Mouse (Mus musculus) embryo, embryonic 10.5 days (tissue): ENCODE results near the gene Rps19.
"Not testable (repeated sequence)": the region's sequence is repeated elsewhere in the genome, so short reads cannot be mapped to it uniquely, and the experiment has no call there.

Experiments used
- DNase-seq: peaks from one replicate; pipeline ENCODE4 v3.0.0-alpha.2; 2015; ENCODE audit warnings: low spot score

Gene Rps19

GRCm38 (mm10) chr7:24883896-24884692 lies at the start of gene Rps19:
Gene Rps19, plus strand, starts transcription at chr7:24884371.
- peak; percentile 100 for DNase-seq

GRCm38 (mm10) chr7:24838732-24839409 lies 45.3 kb upstream of the Rps19 start:
- DNase-seq, result not testable (repeated sequence)

GRCm38 (mm10) chr7:24839410-24839808 lies 44.8 kb upstream of the Rps19 start:
- DNase-seq, result no peak

- no peak for DNase-seq
Observed at GRCm38 (mm10) chr7:24840331-24840730, 43.8 kb upstream of the Rps19 start.

- no peak for DNase-seq
Observed at GRCm38 (mm10) chr7:24841009-24841408, 43.2 kb upstream of the Rps19 start.

GRCm38 (mm10) chr7:24844144-24844543 lies 40.0 kb upstream of the Rps19 start:
- DNase-seq, result no peak

GRCm38 (mm10) chr7:24845181-24845580 lies 39.0 kb upstream of the Rps19 start:
- DNase-seq, result no peak

GRCm38 (mm10) chr7:24845713-24846112 lies 38.5 kb upstream of the Rps19 start:
- DNase-seq, result peak; percentile 76

- DNase-seq, result not testable (repeated sequence)
Observed at GRCm38 (mm10) chr7:24846576-24846975, 37.6 kb upstream of the Rps19 start.

- DNase-seq, result peak; percentile 28
Observed at GRCm38 (mm10) chr7:24850162-24850561, 34.0 kb upstream of the Rps19 start.

- DNase-seq, result peak; percentile 67
Observed at GRCm38 (mm10) chr7:24850899-24851303, 33.3 kb upstream of the Rps19 start.

- no peak for DNase-seq
Observed at GRCm38 (mm10) chr7:24851596-24852325, 32.4 kb upstream of the Rps19 start.

GRCm38 (mm10) chr7:24852557-24853232 lies 31.5 kb upstream of the Rps19 start:
- DNase-seq, result peak; percentile 33

GRCm38 (mm10) chr7:24853233-24853563 lies 31.0 kb upstream of the Rps19 start:
- DNase-seq, result no peak

GRCm38 (mm10) chr7:24853695-24854094 lies 30.5 kb upstream of the Rps19 start:
- DNase-seq, result no peak

GRCm38 (mm10) chr7:24856460-24857120 lies 27.6 kb upstream of the Rps19 start:
- no peak for DNase-seq

- no peak for DNase-seq
Observed at GRCm38 (mm10) chr7:24859234-24859633, 24.9 kb upstream of the Rps19 start.

GRCm38 (mm10) chr7:24861913-24862312 lies 22.3 kb upstream of the Rps19 start, which contains the start of gene Gm9844:
Gene Gm9844, plus strand, starts transcription at chr7:24862213.
- DNase-seq, result no peak

GRCm38 (mm10) chr7:24862853-24863252 lies 21.3 kb upstream of the Rps19 start:
- DNase-seq, result no peak

- no peak for DNase-seq
Observed at GRCm38 (mm10) chr7:24864156-24864555, 20.0 kb upstream of the Rps19 start.

- no peak for DNase-seq
Observed at GRCm38 (mm10) chr7:24869080-24869479, 15.1 kb upstream of the Rps19 start.
